Mouse (Mus musculus) ovary, postnatal 14 days (tissue): Measurements from ENCODE around the gene Olfr1215.
"Not testable (repeated sequence)": the region's sequence is repeated elsewhere in the genome, so short reads cannot be mapped to it uniquely, and the experiment has no call there.

Source experiments
- DNase-seq: peaks from one replicate; pipeline ENCODE4 v3.0.0; 2022; ENCODE audit warnings: low spot score

Olfr1215 gene

DNA sequence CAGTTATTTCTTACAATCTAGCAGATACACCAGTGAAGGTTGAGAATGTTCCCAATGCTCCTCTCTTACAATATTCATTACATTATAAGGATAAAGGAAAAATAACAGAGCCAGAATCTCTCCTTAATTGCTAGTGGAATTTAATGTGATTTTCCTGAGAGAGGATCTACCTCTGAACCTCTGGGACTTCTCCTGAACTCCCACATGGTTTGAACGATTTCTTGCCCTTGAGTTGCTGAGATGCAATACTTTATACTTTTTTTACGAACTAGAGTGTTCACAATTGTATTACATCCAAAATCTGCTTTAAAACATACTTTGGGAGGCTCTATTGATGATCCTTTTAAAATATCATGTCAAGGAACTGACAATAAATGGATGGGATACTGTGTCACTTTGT lies at the start of gene Olfr1215:
Olfr1215 (minus strand) TSS at position 101 of the 400 bp plus-strand sequence.
- DNase-seq: no peak

DNA sequence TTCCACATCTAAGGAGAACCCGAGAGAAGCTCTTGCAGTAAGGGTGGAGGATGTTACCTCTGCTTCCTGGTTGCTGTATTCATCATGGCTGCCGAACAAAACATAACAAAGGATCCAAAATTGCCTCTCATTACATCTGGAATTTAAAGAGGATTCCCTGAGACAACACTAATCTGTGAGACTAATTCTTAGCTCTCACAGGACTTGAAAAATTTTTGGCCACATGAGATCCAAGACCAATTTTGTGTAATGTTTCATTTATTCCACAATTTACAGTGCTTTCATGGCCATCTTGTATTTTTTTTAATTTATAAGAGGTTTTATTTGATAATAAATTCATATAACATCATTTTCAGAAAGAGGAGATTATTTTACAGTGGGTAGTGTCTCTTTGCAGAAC lies 25.2 kb upstream of the Olfr1215 start, which contains the start of gene Olfr1217:
Olfr1217 (minus strand) TSS at position 101 of the 400 bp plus-strand sequence.
- no peak for DNase-seq

DNA sequence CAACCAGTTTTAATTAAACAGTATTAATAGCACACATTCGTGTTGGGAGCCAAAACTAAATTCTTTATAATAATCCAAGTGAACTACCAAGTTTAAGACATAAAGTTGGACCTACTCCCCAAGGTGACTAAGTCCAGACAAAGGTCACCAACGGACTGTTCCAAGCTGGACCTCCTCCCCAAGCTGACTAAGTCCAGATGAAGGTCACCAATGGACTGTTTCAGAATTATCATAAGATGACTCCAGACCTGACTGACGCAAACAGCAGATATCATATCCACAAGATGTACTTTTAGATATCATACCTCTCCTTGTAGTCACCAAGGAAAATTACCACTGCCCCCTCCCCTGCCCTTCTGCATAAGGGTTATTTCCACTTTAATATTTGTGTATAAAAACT lies 14.7 kb upstream of the Olfr1215 start:
- not testable (repeated sequence) for DNase-seq

DNA sequence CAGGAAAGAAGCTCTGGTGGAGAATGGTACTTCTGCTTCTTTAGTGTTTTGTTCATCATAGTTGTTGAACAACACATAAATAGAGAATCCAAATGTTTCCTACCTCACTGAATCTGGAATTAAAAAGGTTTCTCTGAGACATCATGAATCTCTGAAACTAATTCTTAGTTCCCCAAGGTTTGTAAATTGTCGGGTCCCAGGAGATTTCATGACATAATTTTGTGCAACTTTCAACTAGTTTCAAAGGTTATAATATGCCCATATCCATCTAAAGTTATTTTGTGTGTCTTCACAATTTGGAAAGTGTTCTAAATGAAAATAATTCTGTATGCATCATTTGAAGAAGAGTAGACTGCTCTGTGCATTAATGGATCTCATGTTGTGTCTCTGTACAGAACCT lies 11.5 kb upstream of the Olfr1215 start, which contains the start of gene Olfr1216:
Olfr1216 (minus strand) TSS at position 101 of the 400 bp plus-strand sequence.
- DNase-seq: no peak

DNA sequence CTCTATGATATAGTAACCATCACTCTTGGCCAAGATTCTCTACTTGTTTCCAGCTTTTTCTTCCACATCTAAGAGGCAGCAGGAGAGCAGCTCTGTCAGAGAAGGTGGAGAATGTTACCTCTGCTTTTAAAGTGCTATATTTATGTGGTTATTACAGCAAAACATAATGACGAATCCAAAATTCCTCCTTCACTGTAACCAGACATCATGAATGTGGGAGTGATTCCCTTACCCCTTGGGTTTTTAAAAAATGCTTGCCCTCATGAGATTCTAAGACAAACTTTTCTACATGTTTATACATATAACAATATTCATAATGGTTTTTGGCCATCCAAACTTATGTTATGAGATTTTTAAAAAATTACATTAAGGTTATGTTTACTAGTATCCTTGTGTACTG lies 14.2 kb downstream of the Olfr1215 start, which contains the start of gene Olfr1214:
Olfr1214 (minus strand) TSS at position 101 of the 400 bp plus-strand sequence.
- no peak for DNase-seq

DNA sequence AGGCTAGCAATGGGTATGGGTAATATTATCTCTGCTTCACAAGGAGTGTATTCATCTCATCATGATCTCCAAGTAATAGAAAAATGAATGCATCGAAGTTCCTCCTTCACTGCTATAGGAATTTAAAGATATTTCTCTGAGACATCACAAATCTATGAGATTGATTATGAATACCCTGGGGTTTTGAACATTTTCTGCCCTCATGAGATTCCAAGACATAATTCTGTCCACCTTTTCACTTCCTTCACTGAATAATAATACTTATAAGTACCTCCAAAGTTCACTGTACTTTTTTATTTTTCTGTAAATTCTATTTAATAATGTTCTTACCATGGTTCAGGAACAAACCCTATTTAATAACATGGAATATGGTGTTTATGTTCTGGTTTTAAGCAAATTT lies 26.6 kb downstream of the Olfr1215 start, which contains the start of gene Gm13762:
Gm13762 (minus strand) TSS at position 101 of the 400 bp plus-strand sequence.
- DNase-seq: no peak

DNA sequence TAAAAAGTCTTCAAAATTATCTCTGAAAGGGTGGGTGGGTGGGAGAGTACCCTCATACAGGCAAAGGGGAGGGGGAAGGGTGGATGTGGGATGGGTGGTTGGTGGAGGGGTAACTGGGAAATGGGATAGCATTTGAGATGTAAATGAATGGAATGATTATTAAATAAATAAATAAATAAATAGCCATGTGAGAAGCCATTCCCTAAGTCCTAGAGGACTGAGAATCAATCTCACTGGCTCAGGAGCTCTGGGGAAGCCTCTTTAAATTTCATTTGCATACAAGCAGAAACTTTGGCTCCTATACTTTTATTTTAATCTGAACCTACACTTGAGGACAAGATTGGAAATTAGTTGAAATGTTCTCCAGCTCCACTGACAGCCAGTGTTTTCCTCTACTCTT lies 53.1 kb downstream of the Olfr1215 start, which contains the start of gene Olfr1212:
Olfr1212 (plus strand) TSS at position 301 of the 400 bp plus-strand sequence.
- no peak for DNase-seq
